Mouse (Mus musculus): ENCODE measurements around the gene Tomm40. TPM values are rescaled to one million over a fixed set of nuclear protein-coding genes. Genes with fewer than 3 reads are reported as not detected.
A peak's percentile ranks its signal among the peaks of the same experiment; 100 is the strongest.
"Not testable (repeated sequence)": the region's sequence is repeated elsewhere in the genome, so short reads cannot be mapped to it uniquely, and the experiment has no call there.

Gene Tomm40
- polyA plus RNA-seq, 1 experiment = 111 TPM

- DNase-seq (ENCODE audit: low read depth) = peak; percentile 27
Observed at GRCm38 (mm10) chr7:19693421-19693820, 21.8 kb downstream of the Tomm40 start.

GRCm38 (mm10) chr7:19691873-19692865 lies 23.1 kb downstream of the Tomm40 start, which contains the start of gene Apoc1:
Gene Apoc1 (minus strand): TSS chr7:19692660.
- DNase-seq (ENCODE audit: low read depth) = no peak
- no peak for TF ChIP-seq POLR2A (IDR thresholded peaks at IDR 0.05; ENCODE audit: borderline replicate concordance, extremely low read depth, insufficient read depth, insufficient read length, poor library complexity, severe bottlenecking)
- no peak for TF ChIP-seq CTCF (IDR thresholded peaks at IDR 0.05; ENCODE audit: borderline replicate concordance, extremely low read depth, insufficient read depth, insufficient read length)

More at GRCm38 (mm10) chr7:19693421-19693820, 21.8 kb downstream of the Tomm40 start:
- TF ChIP-seq POLR2A (IDR thresholded peaks at IDR 0.05; ENCODE audit: borderline replicate concordance, extremely low read depth, insufficient read depth, insufficient read length, poor library complexity, severe bottlenecking) (no peak), CTCF (IDR thresholded peaks at IDR 0.05; ENCODE audit: borderline replicate concordance, extremely low read depth, insufficient read depth, insufficient read length) (no peak)

- TF ChIP-seq CTCF (IDR thresholded peaks at IDR 0.05; ENCODE audit: borderline replicate concordance, extremely low read depth, insufficient read depth, insufficient read length) (no peak), POLR2A (IDR thresholded peaks at IDR 0.05; ENCODE audit: borderline replicate concordance, extremely low read depth, insufficient read depth, insufficient read length, poor library complexity, severe bottlenecking) (no peak)
- DNase-seq (ENCODE audit: low read depth) = no peak
Observed at GRCm38 (mm10) chr7:19691434-19691833, 23.8 kb downstream of the Tomm40 start.

- TF ChIP-seq POLR2A (IDR thresholded peaks at IDR 0.05; ENCODE audit: borderline replicate concordance, extremely low read depth, insufficient read depth, insufficient read length, poor library complexity, severe bottlenecking) (no peak), CTCF (IDR thresholded peaks at IDR 0.05; ENCODE audit: borderline replicate concordance, extremely low read depth, insufficient read depth, insufficient read length) (no peak)
- no peak for DNase-seq (ENCODE audit: low read depth)
Observed at GRCm38 (mm10) chr7:19690845-19691244, 24.4 kb downstream of the Tomm40 start.

GRCm38 (mm10) chr7:19688611-19689010 lies 26.6 kb downstream of the Tomm40 start:
- DNase-seq (ENCODE audit: low read depth) = no peak
- TF ChIP-seq CTCF (IDR thresholded peaks at IDR 0.05; ENCODE audit: borderline replicate concordance, extremely low read depth, insufficient read depth, insufficient read length) = no peak
- no peak for TF ChIP-seq POLR2A (IDR thresholded peaks at IDR 0.05; ENCODE audit: borderline replicate concordance, extremely low read depth, insufficient read depth, insufficient read length, poor library complexity, severe bottlenecking)

GRCm38 (mm10) chr7:19688101-19688500 lies 27.1 kb downstream of the Tomm40 start:
- no peak for DNase-seq (ENCODE audit: low read depth)
- TF ChIP-seq CTCF (IDR thresholded peaks at IDR 0.05; ENCODE audit: borderline replicate concordance, extremely low read depth, insufficient read depth, insufficient read length) = no peak
- TF ChIP-seq POLR2A (IDR thresholded peaks at IDR 0.05; ENCODE audit: borderline replicate concordance, extremely low read depth, insufficient read depth, insufficient read length, poor library complexity, severe bottlenecking) = no peak

GRCm38 (mm10) chr7:19686927-19687583 lies 28.2 kb downstream of the Tomm40 start:
- DNase-seq (ENCODE audit: low read depth) = not testable (repeated sequence)

GRCm38 (mm10) chr7:19686521-19686920 lies 28.7 kb downstream of the Tomm40 start:
- no peak for DNase-seq (ENCODE audit: low read depth)
- TF ChIP-seq CTCF (IDR thresholded peaks at IDR 0.05; ENCODE audit: borderline replicate concordance, extremely low read depth, insufficient read depth, insufficient read length) (no peak), POLR2A (IDR thresholded peaks at IDR 0.05; ENCODE audit: borderline replicate concordance, extremely low read depth, insufficient read depth, insufficient read length, poor library complexity, severe bottlenecking) (no peak)

GRCm38 (mm10) chr7:19685374-19685773 lies 29.9 kb downstream of the Tomm40 start:
- no peak for DNase-seq (ENCODE audit: low read depth)
- no peak for TF ChIP-seq POLR2A (IDR thresholded peaks at IDR 0.05; ENCODE audit: borderline replicate concordance, extremely low read depth, insufficient read depth, insufficient read length, poor library complexity, severe bottlenecking)
- no peak for TF ChIP-seq CTCF (IDR thresholded peaks at IDR 0.05; ENCODE audit: borderline replicate concordance, extremely low read depth, insufficient read depth, insufficient read length)

GRCm38 (mm10) chr7:19683771-19684201 lies 31.5 kb downstream of the Tomm40 start:
- no peak for TF ChIP-seq POLR2A (IDR thresholded peaks at IDR 0.05; ENCODE audit: borderline replicate concordance, extremely low read depth, insufficient read depth, insufficient read length, poor library complexity, severe bottlenecking)
- no peak for TF ChIP-seq CTCF (IDR thresholded peaks at IDR 0.05; ENCODE audit: borderline replicate concordance, extremely low read depth, insufficient read depth, insufficient read length)
- DNase-seq (ENCODE audit: low read depth) = no peak

GRCm38 (mm10) chr7:19682979-19683378 lies 32.3 kb downstream of the Tomm40 start:
- DNase-seq (ENCODE audit: low read depth) = no peak
- TF ChIP-seq CTCF (IDR thresholded peaks at IDR 0.05; ENCODE audit: borderline replicate concordance, extremely low read depth, insufficient read depth, insufficient read length) (no peak), POLR2A (IDR thresholded peaks at IDR 0.05; ENCODE audit: borderline replicate concordance, extremely low read depth, insufficient read depth, insufficient read length, poor library complexity, severe bottlenecking) (no peak)

Measured in brain, embryonic 14.5 days (tissue).